Mouse (Mus musculus) thymus, adult 2 months (tissue): ENCODE results near the gene Pcdh15. TPM values are rescaled to one million over a fixed set of nuclear protein-coding genes. Genes with fewer than 3 reads are reported as not detected.

Experiments
- DNase-seq: peaks from one replicate; pipeline ENCODE4 v3.0.0; 2021
- H3K27ac ChIP-seq: fragments of 200-500 bp; 2 replicates; pipeline ENCODE4 v1.5.1; 2012; ENCODE audit warnings: low read length, control low read depth; ENCODE audit not compliant: control insufficient read depth, insufficient read depth
- H3K27me3 ChIP-seq: fragments of 200-500 bp; 2 replicates; pipeline ENCODE4 v1.6.1; 2012; ENCODE audit warnings: mild to moderate bottlenecking, low read length, moderate library complexity, mixed read lengths; ENCODE audit not compliant: control insufficient read depth, insufficient read depth
- H3K36me3 ChIP-seq: fragments of 200-500 bp; 2 replicates; pipeline ENCODE4 v1.6.1; 2012; ENCODE audit warnings: mild to moderate bottlenecking, low read length, moderate library complexity; ENCODE audit not compliant: control insufficient read depth, insufficient read depth
- H3K4me1 ChIP-seq: fragments of 200-500 bp; replicated peaks from 2 replicates; pipeline ENCODE4 v1.6.1; 2012; ENCODE audit warnings: low read length; ENCODE audit not compliant: control insufficient read depth, insufficient read depth
- H3K4me3 ChIP-seq: fragments of 200-500 bp; 2 replicates; pipeline ENCODE4 v1.5.1; 2012; ENCODE audit warnings: mild to moderate bottlenecking, low read length, control low read depth, moderate library complexity; ENCODE audit not compliant: control insufficient read depth, insufficient read depth
- CTCF ChIP-seq: fragments of 200-500 bp; IDR thresholded peaks from 2 replicates; pipeline ENCODE4 v1.5.1; 2012; ENCODE audit warnings: mild to moderate bottlenecking, control low read depth, low read length, moderate library complexity, borderline replicate concordance; ENCODE audit not compliant: control insufficient read depth, poor library complexity, insufficient read depth; ENCODE audit errors: extremely low read depth
- POLR2A ChIP-seq: fragments of 200-500 bp; IDR thresholded peaks from 2 replicates; pipeline ENCODE4 v1.6.1; 2012; ENCODE audit warnings: mild to moderate bottlenecking, low read length, control low read depth, moderate library complexity; ENCODE audit not compliant: control insufficient read depth, poor library complexity, insufficient read depth; ENCODE audit errors: extremely low read depth
- WGBS: fragments of 180-500 bp; shearing (Covaris S2); methylation state at CpG from one replicate; pipeline ENCODE4 v1.1.7; 2018; 5-methylcytosine and 5-hydroxymethylcytosine counted together
- polyA plus RNA-seq: library from polyadenylated mRNA; depleted of rRNA; stranded (reverse); fragments of >200 nt; gene quantifications from 2 replicates; pipeline ENCODE4 v1.2.3, GENCODE M21; 2012

The Pcdh15 gene
- polyA plus RNA-seq, 1 experiment, result 0.51 TPM

DNA sequence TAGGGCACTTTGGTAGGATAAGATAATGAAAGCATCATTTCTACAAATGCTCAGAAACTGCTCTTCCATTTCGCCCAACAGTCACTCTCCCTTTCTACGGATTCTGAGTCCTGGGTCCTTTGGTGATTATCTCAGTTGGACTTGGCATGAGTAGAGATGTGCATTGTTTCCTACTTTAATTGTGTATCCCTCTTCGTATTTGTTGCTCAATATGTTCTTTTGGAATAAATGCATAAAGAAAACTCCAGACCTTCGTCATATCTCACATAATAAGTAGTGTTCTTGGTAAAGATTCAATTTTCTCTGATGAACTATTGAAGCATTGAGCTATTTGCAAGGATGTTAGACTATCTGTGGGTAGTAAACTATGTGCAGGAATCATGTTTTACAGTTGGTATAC, 854.2 kb downstream of the Pcdh15 start:
- H3K36me3 ChIP-seq, result no peaks in the 10 kb centered on the region
- TF ChIP-seq CTCF (no peak), POLR2A (no peak)
- no peaks in the 10 kb centered on the region for H3K4me1 ChIP-seq
- no peaks in the 10 kb centered on the region for H3K27me3 ChIP-seq
- H3K4me3 ChIP-seq, result no peak overlapping the region
- no peak for DNase-seq
- no peak overlapping the region for H3K27ac ChIP-seq
- 76% methylated on average over 4 of the region's 4 CpGs for WGBS

DNA sequence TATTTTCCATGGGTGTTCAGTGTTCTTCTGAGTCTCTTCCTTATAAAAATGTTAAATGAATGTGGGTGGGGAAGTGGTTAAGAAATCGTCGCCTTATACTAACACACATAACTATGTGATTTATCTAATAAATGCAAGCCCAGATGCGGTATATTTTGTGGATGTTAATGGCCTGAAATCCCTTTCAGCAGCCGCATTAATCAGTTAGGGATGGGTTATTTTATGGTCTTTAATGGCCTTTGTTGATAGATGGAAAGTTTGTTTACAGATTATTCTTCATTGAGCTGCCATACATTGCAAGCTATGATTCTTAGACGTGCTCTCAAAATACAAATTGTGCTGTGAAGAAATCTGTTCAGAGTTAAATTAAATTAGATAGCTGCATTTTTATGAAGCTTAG, 884.9 kb downstream of the Pcdh15 start:
- H3K36me3 ChIP-seq, result no peaks in the 10 kb centered on the region
- no peak for TF ChIP-seq CTCF
- TF ChIP-seq POLR2A, result no peak
- 93% methylated on average over 5 of the region's 5 CpGs for WGBS
- no peaks in the 10 kb centered on the region for H3K4me1 ChIP-seq
- DNase-seq, result no peak
- no peaks in the 10 kb centered on the region for H3K27me3 ChIP-seq
- no peak overlapping the region for H3K27ac ChIP-seq
- no peak overlapping the region for H3K4me3 ChIP-seq

DNA sequence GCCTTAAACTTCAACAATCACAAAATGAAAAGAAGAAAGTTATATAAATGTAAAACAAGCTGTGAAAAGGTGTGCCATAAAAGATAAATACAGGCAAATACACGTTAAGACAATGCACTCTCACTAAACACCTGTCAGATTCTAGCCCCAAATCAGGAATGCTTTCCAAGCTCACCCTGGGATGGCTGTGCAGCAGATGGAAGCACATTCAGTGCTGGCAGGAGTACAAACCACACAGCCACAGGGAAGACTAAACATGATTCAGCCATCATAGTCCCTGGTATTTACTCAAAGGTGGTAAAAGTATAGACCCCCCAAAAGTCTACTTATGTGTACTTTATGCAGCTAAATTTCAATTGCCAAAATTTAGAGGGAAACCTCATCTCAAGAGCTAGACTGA, 909.7 kb downstream of the Pcdh15 start:
- WGBS, result 38% methylated on average over 1 of the region's 1 CpGs

DNA sequence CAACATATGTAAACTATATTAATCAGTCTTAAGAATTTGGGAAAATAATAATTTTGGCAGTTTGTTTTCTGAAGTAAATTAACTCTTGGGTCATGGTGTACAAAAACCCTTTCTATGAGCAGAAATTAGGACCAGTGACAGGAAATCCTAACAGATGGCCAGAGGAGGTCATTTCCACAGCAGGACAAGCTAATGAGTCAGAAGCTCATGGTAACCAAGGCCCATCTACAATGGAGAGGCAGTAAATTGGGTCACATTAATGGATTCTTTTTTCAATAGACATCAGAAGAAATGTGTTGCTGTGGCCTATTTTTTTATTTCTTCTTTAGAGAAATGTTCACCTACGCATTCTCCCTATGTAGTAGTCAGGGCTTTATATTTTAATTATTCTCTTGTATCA, 923.9 kb downstream of the Pcdh15 start:
- no peak overlapping the region for H3K4me3 ChIP-seq
- WGBS, result 93% methylated on average over 1 of the region's 1 CpGs
- TF ChIP-seq POLR2A, result no peak
- TF ChIP-seq CTCF, result no peak

More for the DNA sequence above, 909.7 kb downstream of the Pcdh15 start:
- Histone ChIP-seq H3K4me1 (no peaks in the 10 kb centered on the region), H3K27ac (no peak overlapping the region), H3K36me3 (no peaks in the 10 kb centered on the region), H3K4me3 (no peak overlapping the region), H3K27me3 (no peaks in the 10 kb centered on the region)
- DNase-seq, result no peak
- TF ChIP-seq POLR2A (no peak), CTCF (no peak)

DNA sequence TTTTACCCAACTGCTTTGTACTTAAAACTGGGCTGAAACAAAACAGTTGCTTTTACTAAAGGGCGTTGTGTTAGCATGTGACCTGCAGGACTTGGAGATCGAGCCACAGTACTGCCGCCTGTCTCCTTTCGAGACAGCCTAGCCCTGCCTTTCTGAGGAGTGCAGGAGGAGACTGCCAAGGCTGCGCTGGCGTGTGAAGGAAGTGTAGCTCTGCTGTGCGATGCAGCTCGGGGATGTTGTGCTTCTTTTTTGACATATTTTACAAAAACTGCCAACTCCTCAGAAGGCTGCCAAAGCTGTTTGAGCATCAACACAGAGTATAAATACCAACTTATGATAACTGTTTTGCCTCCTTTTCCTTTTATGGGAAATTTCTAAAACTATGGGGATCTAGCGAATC, 953.9 kb downstream of the Pcdh15 start:
- Histone ChIP-seq H3K4me3 (no peak overlapping the region), H3K27me3 (no peaks in the 10 kb centered on the region), H3K27ac (no peak overlapping the region), H3K4me1 (no peaks in the 10 kb centered on the region), H3K36me3 (no peaks in the 10 kb centered on the region)
- DNase-seq, result no peak
- 73% methylated on average over 9 of the region's 9 CpGs for WGBS
- TF ChIP-seq CTCF (no peak), POLR2A (no peak)

More for the DNA sequence above, 923.9 kb downstream of the Pcdh15 start:
- Histone ChIP-seq H3K36me3 (no peaks in the 10 kb centered on the region), H3K27me3 (no peaks in the 10 kb centered on the region), H3K27ac (no peak overlapping the region), H3K4me1 (no peaks in the 10 kb centered on the region)
- DNase-seq, result no peak

DNA sequence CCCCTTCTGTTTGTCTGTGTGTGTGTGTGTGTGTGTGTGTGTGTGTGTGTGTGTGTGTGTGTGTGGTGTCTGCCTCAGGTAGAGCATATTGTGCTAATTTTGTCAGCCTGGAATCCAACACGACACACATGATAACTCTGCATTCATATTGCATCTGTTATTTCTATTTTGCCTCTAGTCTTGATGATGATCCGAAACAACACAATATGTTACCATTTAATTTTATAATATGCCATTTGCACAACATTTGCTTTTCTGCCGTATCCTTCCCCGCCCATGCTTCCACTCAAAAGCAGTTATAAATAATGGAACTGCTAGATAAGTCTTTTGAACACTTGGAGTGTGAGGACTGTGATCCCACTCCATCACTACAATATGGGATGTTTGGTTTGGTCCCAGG, 987.5 kb downstream of the Pcdh15 start:
- no peaks in the 10 kb centered on the region for H3K36me3 ChIP-seq
- H3K4me3 ChIP-seq, result no peak overlapping the region
- WGBS, result 97% methylated on average over 4 of the region's 4 CpGs
- no peak for DNase-seq
- no peaks in the 10 kb centered on the region for H3K4me1 ChIP-seq
- no peak for TF ChIP-seq CTCF
- no peak for TF ChIP-seq POLR2A
- no peaks in the 10 kb centered on the region for H3K27me3 ChIP-seq
- no peak overlapping the region for H3K27ac ChIP-seq

DNA sequence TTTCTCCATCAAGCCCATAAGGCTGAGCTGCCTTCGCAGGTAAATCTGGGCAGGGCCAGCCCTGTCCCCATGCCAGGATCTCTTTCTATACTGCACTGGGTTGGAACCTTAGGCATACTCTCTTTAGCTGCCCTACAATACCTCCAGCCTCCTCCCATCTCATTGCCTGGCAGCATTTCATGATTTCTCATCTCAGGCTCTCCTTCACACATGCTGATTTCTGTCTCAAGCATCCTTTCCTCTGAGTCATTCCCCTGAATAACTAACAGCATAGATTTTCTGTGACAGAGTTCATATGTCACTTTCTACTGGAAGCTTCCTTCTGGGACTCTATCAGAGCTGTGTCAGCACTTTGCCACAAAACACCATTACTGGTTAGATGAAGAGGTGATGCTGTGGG, 999.2 kb downstream of the Pcdh15 start:
- TF ChIP-seq CTCF, result no peak
- no peak for TF ChIP-seq POLR2A
- no peak for DNase-seq
- Histone ChIP-seq H3K36me3 (no peaks in the 10 kb centered on the region), H3K4me1 (no peaks in the 10 kb centered on the region), H3K4me3 (no peak overlapping the region), H3K27ac (no peak overlapping the region), H3K27me3 (no peaks in the 10 kb centered on the region)
- WGBS, result 83% methylated on average over 1 of the region's 1 CpGs
